Mouse (Mus musculus) heart, adult 2 months (tissue): ENCODE results near the gene E130114P18Rik.

Source experiments
- CTCF ChIP-seq: fragments of 200-600 bp; IDR thresholded peaks from 2 replicates; pipeline ENCODE4 v1.8.1; 2022; ENCODE audit warnings: antibody characterized with exemption, mild to moderate bottlenecking, moderate library complexity
- EP300 ChIP-seq: fragments of 200-500 bp; IDR thresholded peaks from 2 replicates; pipeline ENCODE4 v1.6.1; 2011; ENCODE audit warnings: low read depth, low read length, control low read depth; ENCODE audit not compliant: insufficient read depth

GRCm38 (mm10) chr4:97597443-97597842, 180.4 kb downstream of the E130114P18Rik start:
- TF ChIP-seq CTCF, result no peak
- TF ChIP-seq EP300, result no peak
